Mouse (Mus musculus) ES-CJ7 (cell line): ENCODE data around the gene Cmya5.
"Not testable (repeated sequence)": the region's sequence is repeated elsewhere in the genome, so short reads cannot be mapped to it uniquely, and the experiment has no call there.

ENCODE experiments used
- DNase-seq: peaks from one replicate; pipeline ENCODE4 v3.0.0; 2011; ENCODE audit warnings: low read depth, low spot score

Gene Cmya5

GRCm38 (mm10) chr13:93122321-93122720, 22.2 kb downstream of the Cmya5 start:
- no peak for DNase-seq

- no peak for DNase-seq
These were observed 27.3 kb downstream of the Cmya5 start for GRCm38 (mm10) chr13:93117241-93117640.

GRCm38 (mm10) chr13:93102340-93103090, 42.0 kb downstream of the Cmya5 start:
- DNase-seq = peak; percentile 44

- no peak for DNase-seq
These were observed 45.9 kb downstream of the Cmya5 start for GRCm38 (mm10) chr13:93098596-93098995.

- peak; percentile 16 for DNase-seq
These were observed 47.9 kb downstream of the Cmya5 start for GRCm38 (mm10) chr13:93096643-93097042.

GRCm38 (mm10) chr13:93095097-93095791, 49.3 kb downstream of the Cmya5 start:
- DNase-seq = no peak

GRCm38 (mm10) chr13:93094204-93094935, 50.2 kb downstream of the Cmya5 start:
- DNase-seq = no peak

GRCm38 (mm10) chr13:93093697-93094096, 50.8 kb downstream of the Cmya5 start:
- DNase-seq = no peak

GRCm38 (mm10) chr13:93092916-93093429, 51.6 kb downstream of the Cmya5 start:
- DNase-seq = no peak

- DNase-seq = no peak
These were observed 52.6 kb downstream of the Cmya5 start for GRCm38 (mm10) chr13:93091866-93092455.

- DNase-seq = no peak
These were observed 53.3 kb downstream of the Cmya5 start for GRCm38 (mm10) chr13:93091176-93091575.

- DNase-seq = no peak
These were observed 55.0 kb downstream of the Cmya5 start for GRCm38 (mm10) chr13:93089481-93089880.

GRCm38 (mm10) chr13:93085711-93086110, 58.8 kb downstream of the Cmya5 start:
- DNase-seq = no peak

GRCm38 (mm10) chr13:93082324-93082723, 62.2 kb downstream of the Cmya5 start:
- DNase-seq = not testable (repeated sequence)

- no peak for DNase-seq
These were observed 63.7 kb downstream of the Cmya5 start for GRCm38 (mm10) chr13:93080859-93081258.

- no peak for DNase-seq
These were observed 70.3 kb downstream of the Cmya5 start for GRCm38 (mm10) chr13:93074147-93074641.

- DNase-seq = no peak
These were observed 70.9 kb downstream of the Cmya5 start for GRCm38 (mm10) chr13:93073595-93073994.

GRCm38 (mm10) chr13:93072871-93073411, 71.6 kb downstream of the Cmya5 start:
- DNase-seq = peak; percentile 5

GRCm38 (mm10) chr13:93070406-93070805, 74.1 kb downstream of the Cmya5 start:
- DNase-seq = peak; percentile 7

- DNase-seq = peak; percentile 5
These were observed 75.0 kb downstream of the Cmya5 start for GRCm38 (mm10) chr13:93069481-93069880.

- DNase-seq = no peak
These were observed 76.2 kb downstream of the Cmya5 start for GRCm38 (mm10) chr13:93068353-93068752.
